Mouse (Mus musculus): ENCODE measurements at regions not wholly inside any gene's neighbourhood (a gene's known extent, or its start where the extent isn't known, plus 50 kb on each side); places are given as distances from the start of the nearest gene placed in this dataset.

GRCm38 (mm10) chr2:46149848-46150247 is 1032.7 kb upstream of the Zeb2 start:
- no peak for ATAC-seq

GRCm38 (mm10) chr2:46119871-46120270 is 1002.7 kb upstream of the Zeb2 start:
- ATAC-seq: no peak

GRCm38 (mm10) chr2:46106991-46107390 is 989.8 kb upstream of the Zeb2 start:
- ATAC-seq: no peak

- ATAC-seq: no peak
Measured at GRCm38 (mm10) chr2:46065034-46065802, 948.0 kb upstream of the Zeb2 start.

- no peak for ATAC-seq
Measured at GRCm38 (mm10) chr2:46055729-46056128, 938.5 kb upstream of the Zeb2 start.

- no peak for ATAC-seq
Measured at GRCm38 (mm10) chr2:46054902-46055301, 937.7 kb upstream of the Zeb2 start.

- ATAC-seq: no peak
Measured at GRCm38 (mm10) chr2:46021854-46022253, 904.7 kb upstream of the Zeb2 start.

- no peak for ATAC-seq
Measured at GRCm38 (mm10) chr2:46013771-46014269, 896.6 kb upstream of the Zeb2 start.

- no peak for ATAC-seq
Measured at GRCm38 (mm10) chr2:46012716-46013115, 895.5 kb upstream of the Zeb2 start.

GRCm38 (mm10) chr2:45975157-45975556 is 858.0 kb upstream of the Zeb2 start:
- no peak for ATAC-seq

- ATAC-seq: no peak
Measured at GRCm38 (mm10) chr2:45968635-45969034, 851.4 kb upstream of the Zeb2 start.

- no peak for ATAC-seq
Measured at GRCm38 (mm10) chr2:45956792-45957330, 839.7 kb upstream of the Zeb2 start.

GRCm38 (mm10) chr2:45948758-45949157 is 831.6 kb upstream of the Zeb2 start:
- ATAC-seq: no peak

- no peak for ATAC-seq
Measured at GRCm38 (mm10) chr2:45925791-45926480, 808.7 kb upstream of the Zeb2 start.

- ATAC-seq: no peak
Measured at GRCm38 (mm10) chr2:45908871-45909270, 791.7 kb upstream of the Zeb2 start.

GRCm38 (mm10) chr2:45904623-45905235 is 787.5 kb upstream of the Zeb2 start:
- ATAC-seq: no peak

GRCm38 (mm10) chr2:45904090-45904489 is 786.9 kb upstream of the Zeb2 start:
- ATAC-seq: no peak

- ATAC-seq: no peak
Measured at GRCm38 (mm10) chr2:45903350-45903749, 786.2 kb upstream of the Zeb2 start.

- no peak for ATAC-seq
Measured at GRCm38 (mm10) chr2:45901892-45902291, 784.7 kb upstream of the Zeb2 start.

- ATAC-seq: no peak
Measured at GRCm38 (mm10) chr2:45884680-45885079, 767.5 kb upstream of the Zeb2 start.

- no peak for ATAC-seq
Measured at GRCm38 (mm10) chr2:45878656-45879055, 761.5 kb upstream of the Zeb2 start.

- no peak for ATAC-seq
Measured at GRCm38 (mm10) chr2:45859901-45860331, 742.7 kb upstream of the Zeb2 start.

- no peak for ATAC-seq
Measured at GRCm38 (mm10) chr2:45859445-45859844, 742.2 kb upstream of the Zeb2 start.
